Mouse (Mus musculus): ENCODE measurements around the gene Lsr. TPM values are rescaled to one million over a fixed set of nuclear protein-coding genes. Genes with fewer than 3 reads are reported as not detected.
"Not testable (repeated sequence)": the region's sequence is repeated elsewhere in the genome, so short reads cannot be mapped to it uniquely, and the experiment has no call there.

The Lsr gene
- total RNA-seq, 2 experiments from 2014 or later, result 0.69 to 1.1 TPM

DNA sequence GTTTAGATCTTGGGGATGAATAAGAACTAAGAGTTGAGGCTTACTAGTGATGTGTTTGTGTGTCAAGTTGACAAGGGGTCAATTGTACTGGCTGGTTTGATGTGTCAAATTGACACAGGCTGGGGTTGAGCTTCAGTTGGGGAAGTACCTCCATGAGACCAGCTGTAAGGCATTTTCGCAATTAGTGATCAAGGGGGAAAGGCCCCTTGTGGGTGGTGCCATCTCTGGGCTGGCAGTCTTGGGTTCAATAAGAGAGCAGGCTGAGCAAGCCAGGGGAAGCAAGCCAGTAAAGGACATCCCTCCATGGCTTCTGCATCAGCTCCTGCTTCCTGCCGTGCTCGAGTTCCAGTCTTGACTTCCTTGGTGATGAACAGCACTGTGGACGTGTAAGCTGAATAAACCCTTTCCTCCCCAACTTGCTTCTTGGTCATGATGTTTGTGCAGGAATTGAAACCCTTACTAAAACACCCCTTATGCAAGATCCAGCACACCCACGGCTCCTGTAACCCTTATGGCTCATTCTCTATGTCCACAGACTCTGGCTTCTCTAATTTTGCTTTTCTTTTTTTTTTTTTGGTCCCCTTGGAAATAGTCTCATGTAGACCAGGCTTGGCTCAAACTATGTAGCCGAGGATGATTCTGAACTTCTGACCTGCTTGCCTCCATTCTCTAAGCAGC is 37.7 kb downstream of the Lsr start:
- DNase-seq, result not testable (repeated sequence)

DNA sequence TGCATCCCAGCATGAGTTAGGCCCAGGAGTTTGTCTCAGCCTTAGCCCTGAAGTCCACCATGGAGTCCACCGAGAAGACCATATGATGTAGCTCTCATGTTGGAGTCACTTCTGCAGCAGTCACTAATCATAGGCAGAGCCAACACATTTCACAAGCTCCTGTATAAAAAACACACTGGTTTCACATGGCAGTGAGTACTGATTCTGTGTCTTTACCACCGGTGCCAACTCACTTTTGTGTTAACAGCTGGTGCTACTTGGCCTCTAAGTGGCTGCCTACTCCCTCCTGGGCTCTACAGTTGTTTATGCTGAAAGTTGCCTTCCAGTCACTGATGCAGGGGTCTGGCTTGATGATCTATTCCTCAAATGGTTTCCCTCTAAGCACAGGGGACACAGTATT is 48.7 kb downstream of the Lsr start, which contains the start of gene Hamp2:
Gene Hamp2, minus strand, starts transcription at position 101 of the 400 bp plus-strand sequence.
- DNase-seq, result not testable (repeated sequence)

DNA sequence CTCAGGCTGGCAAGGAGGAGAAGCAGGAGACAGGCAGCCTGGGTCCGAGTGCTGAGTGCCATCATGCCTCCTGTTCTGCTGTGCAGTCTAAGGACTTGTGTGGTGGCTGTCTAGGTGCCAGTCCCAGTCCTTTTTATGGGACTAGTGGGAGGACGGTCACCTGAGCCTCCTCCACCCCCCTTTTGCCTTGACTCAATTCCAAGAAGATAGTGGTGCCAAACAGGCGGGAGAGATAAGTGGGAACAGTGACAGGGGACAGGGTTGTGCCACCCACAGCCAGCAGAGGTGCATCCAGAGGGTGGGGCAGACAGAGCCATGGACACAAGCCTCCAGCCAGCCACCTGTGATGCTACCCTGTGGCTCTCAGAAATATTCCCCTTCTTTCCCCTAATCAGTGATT is 49.2 kb downstream of the Lsr start:
- no peak for DNase-seq

DNA sequence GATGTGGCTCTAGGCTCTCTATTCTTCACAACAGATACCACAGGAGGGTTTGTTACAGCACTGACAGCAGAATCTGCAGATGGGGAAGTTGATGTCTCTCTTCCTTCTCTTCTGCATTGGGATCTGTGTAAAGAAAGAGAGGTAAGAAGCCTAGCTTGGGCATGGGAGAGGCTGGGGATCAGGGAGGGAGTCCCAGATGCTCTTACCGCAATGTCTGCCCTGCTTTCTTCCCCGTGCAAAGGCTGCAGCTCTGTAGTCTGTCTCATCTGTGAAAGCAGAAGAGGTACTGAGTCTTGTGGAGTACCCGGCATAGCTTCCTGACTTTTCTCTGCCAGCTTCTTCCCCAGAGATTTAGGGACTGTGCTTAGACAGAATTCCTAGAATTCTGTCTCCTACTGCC is 50.8 kb downstream of the Lsr start:
- DNase-seq, result not testable (repeated sequence)

DNA sequence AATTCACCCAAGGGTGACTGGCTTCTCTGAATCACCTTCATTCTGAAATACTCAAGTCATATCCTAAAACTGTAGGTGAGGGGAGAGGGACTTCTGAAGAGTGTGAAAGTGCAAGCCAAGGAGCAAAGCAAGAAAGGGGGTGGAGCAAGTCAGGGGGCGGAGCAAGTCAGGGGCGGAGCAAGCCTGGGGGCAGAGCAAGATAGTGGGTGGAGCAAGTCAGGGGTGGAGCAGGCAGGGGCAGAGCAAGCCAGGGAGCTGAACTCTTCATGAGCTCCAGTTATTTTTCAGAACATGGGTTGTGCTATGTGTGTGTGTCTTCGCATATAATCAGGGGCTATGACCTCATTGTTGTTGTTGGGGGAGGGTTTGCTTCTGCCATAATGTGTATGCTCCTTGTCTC is 53.0 kb downstream of the Lsr start:
- DNase-seq, result no peak

DNA sequence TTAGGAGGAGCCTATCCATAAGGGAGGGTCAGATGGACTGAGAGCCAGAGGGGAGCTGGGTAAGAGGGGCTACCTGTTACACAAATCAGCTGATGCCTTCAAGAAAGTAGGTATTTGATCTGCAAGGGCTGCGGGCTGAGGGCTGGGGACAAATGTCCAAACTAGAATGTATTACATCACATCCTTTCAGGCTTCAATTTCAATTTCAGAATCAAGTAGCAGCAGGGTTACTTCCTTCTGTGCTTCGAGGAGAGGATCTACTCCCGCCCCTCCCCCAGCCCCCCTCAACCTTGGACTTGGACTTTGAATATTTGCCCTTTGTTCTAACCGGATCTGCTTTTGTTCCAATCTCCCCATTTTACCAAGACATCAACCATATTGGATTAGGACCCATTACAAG is 56.0 kb downstream of the Lsr start:
- no peak for DNase-seq

DNA sequence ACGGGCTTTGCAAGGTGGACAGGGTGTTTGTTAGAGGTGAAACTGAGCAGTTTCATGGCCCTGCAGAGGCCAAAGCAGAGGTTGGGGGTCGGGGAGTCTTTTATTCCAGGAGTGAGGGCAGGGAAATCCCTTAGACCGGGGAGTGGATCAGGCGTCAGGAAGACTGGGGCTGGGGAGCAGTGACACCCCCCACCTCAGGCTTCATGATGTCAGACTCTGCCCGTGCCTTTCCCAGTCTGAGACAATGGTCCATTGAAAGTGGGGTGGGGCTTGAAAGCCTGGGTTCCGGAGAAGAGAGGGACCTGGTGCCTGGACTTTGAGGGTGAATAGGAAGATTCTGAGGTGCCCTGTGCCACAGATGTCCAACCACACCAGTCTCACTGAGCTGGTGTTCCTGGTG is 56.6 kb downstream of the Lsr start:
- no peak for DNase-seq

DNA sequence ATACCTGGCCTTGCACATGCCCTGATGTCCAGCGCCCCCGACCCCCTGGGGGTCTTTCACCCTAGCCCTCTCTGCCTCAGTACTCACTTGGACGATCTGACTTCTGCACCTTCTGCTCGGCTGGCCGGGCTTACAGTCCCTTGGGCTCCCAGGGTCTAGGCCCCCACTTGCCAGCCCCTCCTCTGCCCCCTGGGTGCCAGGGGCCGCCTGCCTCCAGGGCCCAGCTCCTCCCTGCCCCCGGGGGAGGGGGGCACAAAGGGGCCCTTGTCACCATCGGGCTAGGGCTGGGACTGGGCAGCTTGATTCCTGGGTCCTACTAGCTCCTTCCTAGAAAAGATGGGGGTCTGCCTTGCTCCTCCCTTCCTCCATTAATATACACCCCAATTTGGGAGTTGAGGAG is 58.5 kb downstream of the Lsr start, which contains the start of gene Mag:
Gene Mag, minus strand, starts transcription at position 142 of the 400 bp plus-strand sequence.
- DNase-seq, result no peak

DNA sequence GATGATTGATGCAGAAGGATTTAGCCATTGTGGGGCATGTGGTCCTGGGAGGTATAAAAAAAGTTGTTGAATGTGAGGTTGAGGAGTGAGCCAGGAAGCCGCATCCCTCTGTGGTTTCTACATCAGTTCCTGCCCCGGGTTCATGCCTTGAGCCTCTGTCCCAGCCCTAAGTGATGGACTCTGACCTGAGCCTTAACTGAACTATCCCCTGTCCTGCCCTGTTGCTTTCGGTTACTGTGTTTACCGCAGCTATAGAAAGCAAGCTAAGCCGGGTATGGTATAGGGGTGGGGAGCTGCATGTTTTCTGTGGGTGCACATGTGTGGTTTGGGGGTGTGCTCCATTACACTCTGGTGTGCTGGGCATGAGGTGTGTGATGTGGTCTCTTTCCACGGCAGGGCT is 63.5 kb downstream of the Lsr start:
- no peak for DNase-seq

DNA sequence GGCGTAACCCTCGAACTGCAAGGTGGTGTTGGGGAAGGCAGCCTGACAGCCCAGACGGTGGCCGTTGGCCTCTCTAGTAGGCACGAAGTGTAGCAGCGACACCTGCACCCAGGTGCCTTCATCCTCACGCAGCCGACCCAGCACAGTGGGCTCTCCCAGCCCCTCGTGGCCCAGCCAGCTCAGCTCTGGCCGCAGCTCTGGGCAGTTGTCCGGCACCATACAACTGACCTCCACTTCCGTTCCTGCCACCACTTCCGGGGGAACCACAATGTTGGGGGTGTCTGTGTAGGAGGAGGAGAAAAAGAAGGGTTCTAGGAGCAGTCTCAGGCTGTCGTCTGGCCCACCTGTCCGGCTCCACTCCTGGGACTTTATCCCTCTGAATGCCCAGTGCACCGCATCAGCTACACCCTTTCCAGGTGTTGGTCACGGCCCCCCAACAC is 64.3 kb downstream of the Lsr start:
- no peak for DNase-seq

DNA sequence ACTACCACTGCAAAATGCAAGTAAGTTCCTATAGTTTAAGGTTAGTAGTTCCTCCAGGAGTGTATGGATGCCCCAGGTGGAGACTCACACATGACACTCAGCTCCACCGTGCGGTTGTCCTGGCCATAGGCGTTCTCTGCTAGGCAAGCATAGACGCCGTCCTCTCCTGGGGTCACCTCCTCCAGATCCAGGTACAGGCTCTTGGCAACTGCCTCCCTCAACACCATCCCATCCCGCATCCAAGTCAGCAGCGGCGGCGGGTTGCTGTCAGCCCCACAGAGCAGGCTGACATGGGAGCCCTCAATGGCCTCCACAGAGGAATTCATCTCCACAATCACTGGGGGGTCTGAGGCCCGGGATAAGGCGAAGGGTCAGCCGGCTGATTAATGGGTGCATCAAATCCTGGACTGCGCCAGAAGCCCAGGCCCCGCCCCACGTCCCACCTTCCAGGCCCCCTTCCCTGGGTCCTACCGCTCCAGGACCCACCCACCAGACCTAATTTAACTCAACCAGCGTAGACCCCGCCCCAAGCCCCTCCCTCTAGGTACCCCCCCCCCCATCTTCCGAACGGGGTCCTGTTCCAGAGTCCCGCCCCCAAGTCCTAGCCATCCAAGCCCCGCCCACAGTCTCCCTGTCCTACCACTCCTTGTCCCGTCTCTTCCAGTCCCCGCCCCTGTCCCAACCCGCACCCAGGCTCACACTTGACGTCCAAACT is 64.8 kb downstream of the Lsr start:
- DNase-seq, result no peak

Other genes with a start within 250 kb of the Lsr start
- 100 to 1,000 TPM; 283 to 405 TPM for gene Tmem147, start 243.9 kb downstream of the Lsr start, total RNA-seq (2021)
- gene Gapdhs, start 229.8 kb downstream of the Lsr start, total RNA-seq (2021), result not detected
- 1 to 10 TPM; 2.3 to 5.6 TPM for gene Sbsn, start 222.0 kb downstream of the Lsr start, total RNA-seq (2021)
- gene Dmkn, start 209.7 kb downstream of the Lsr start, total RNA-seq (2021), result under 1 TPM; 0.43 to 0.51 TPM
- 1 to 10 TPM in 1 of 2 experiments, under 1 TPM in 1; 0.97 to 2.8 TPM for gene Krtdap, start 185.6 kb downstream of the Lsr start, total RNA-seq (2021)
- gene Ffar2, start 149.7 kb downstream of the Lsr start, total RNA-seq (2021), result 1 to 10 TPM in 1 of 2 experiments, not detected in 1; 2.4 TPM
- gene Ffar3, start 117.3 kb downstream of the Lsr start, total RNA-seq (2021), result not detected
- gene Ffar1, start 111.9 kb downstream of the Lsr start, total RNA-seq (2021), result not detected
- gene Cd22, start 93.1 kb downstream of the Lsr start, total RNA-seq (2021), result under 1 TPM; 0.13 to 0.23 TPM
- gene Mag, start 58.6 kb downstream of the Lsr start, total RNA-seq (2021), result 1 to 10 TPM; 1.1 to 1.8 TPM
- gene Hamp2, start 48.8 kb downstream of the Lsr start, total RNA-seq (2021), result not detected
- gene Hamp, start 29.4 kb downstream of the Lsr start, total RNA-seq (2021), result not detected
- 10 to 100 TPM; 69.6 to 85.0 TPM for gene Usf2, start 16.7 kb downstream of the Lsr start, total RNA-seq (2021)
- not detected for gene Fam187b, start 326 bp upstream of the Lsr start, total RNA-seq (2021)
- gene Fxyd5, start 69.0 kb upstream of the Lsr start, total RNA-seq (2021), result 10 to 100 TPM in 1 of 2 experiments, 1 to 10 TPM in 1; 9.5 to 13.6 TPM
- gene Fxyd7, start 78.0 kb upstream of the Lsr start, total RNA-seq (2021), result 1 to 10 TPM; 1.9 to 2.1 TPM
- 1,000 to 10,000 TPM; 1,050 to 1,262 TPM for gene Fxyd1, start 83.7 kb upstream of the Lsr start, total RNA-seq (2021)
- gene Lgi4, start 85.9 kb upstream of the Lsr start, total RNA-seq (2021), result 1 to 10 TPM; 4.1 to 5.4 TPM
- gene Fxyd3, start 103.2 kb upstream of the Lsr start, total RNA-seq (2021), result 1 to 10 TPM; 1.7 to 3.2 TPM
- 10 to 100 TPM; 15.5 to 17.3 TPM for gene Hpn, start 141.8 kb upstream of the Lsr start, total RNA-seq (2021)
- gene Scn1b, start 153.5 kb upstream of the Lsr start, total RNA-seq (2021), result 100 to 1,000 TPM; 787 to 821 TPM
- 10 to 100 TPM; 40.5 to 41.2 TPM for gene Gramd1a, start 182.4 kb upstream of the Lsr start, total RNA-seq (2021)